Mouse (Mus musculus) kidney, adult 8-10 months (tissue): ENCODE data around the gene Tmem230.
"Not testable (repeated sequence)": the region's sequence is repeated elsewhere in the genome, so short reads cannot be mapped to it uniquely, and the experiment has no call there.

Experiments used
- DNase-seq, 2 experiments: peaks; one replicate each; pipeline ENCODE4 v3.0.0; 2022

Gene Tmem230

DNA sequence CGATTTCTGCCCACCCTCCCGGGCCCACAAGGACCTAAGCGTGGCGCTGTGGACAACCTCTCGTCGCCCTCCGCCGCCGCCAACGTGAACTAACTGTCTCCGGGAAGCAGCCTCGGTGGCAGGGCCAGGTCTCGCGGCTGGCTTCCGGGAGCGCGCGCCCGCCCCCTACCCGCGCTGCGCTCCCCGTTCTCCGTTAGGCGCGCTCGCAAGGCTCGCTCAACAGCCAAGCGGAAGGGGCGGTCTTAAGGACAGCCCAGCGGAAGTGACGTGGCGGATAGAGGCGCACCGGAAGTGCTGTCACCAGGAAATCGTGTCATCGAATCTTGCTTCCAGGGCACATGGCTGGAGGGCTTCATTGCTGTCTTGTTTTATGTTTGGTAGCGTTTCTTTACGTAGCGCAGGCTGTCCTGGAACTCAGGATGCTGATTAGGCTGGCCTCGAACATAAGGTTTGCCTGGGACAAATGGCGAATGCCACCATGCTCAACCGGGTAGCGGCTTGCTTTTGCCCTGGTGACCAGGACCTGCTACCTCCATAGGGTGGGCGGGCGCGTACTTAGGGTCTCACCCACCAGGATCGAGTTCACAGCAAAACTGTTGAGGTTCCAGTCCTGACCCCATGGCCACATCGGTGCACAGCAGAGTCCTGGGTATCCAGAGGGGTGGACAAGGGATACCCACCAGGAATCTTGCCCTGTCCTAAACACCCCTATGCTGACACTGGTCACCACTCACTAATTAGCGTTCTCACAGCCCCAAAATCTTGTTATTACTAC, at the start of gene Tmem230:
Tmem230 (minus strand) TSS at position 269 of the 775 bp plus-strand sequence.
- DNase-seq: peak; percentile 93 to 95

DNA sequence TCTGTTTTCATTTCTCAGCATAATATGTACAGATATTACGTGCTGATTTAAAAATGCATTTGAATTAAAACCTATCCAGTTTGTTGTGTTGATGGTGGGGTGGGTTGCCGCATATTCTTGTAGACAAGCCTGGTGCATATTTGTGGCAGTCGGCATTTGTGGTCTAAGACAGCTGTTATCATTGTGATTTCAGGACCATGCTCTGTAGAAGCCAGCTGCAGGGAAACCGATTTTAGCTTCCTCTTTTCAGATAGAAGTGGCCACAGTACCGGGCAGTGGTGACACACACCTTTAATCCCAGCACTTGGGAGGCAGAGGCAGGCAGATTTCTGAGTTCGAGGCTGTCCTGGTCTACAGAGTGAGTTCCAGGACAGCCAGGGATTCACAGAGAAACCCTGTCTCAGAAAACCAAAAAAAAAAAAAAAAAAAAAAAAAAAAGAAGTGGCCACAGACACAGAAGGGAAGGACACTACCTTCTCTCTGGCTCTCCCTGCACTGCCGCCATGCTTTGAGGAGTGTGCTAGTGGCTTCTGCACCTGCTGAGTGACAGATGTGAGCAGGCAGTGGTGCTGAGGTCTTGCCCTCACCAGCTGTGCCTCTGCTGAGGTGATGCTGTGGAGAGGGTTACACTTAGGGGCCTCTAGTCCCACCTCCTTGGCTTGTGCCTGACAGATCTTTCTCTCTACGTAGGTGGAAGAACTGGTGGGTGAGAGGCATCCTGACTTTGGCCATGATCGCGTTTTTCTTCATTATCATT, 46.3 kb upstream of the Tmem230 start:
- no peak for DNase-seq

DNA sequence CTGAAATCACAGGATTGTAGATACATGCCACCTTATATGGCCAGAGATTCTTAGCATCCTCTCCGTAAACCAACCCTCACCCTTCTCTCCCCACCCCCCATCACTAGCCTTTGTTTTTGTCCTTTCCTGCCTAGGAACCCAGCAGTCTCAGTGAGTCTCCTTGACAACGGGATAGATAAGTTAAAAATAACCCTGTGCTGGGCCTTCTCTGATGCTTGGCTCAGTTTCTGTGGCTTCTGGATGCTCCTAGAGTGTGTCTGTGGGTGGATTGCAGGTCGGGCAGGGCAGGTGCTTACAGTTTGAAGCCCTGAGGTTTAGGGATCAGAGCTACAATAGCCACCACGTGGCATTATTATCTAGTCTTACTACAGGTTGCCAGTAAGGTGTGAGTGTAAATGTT, 44.5 kb upstream of the Tmem230 start:
- DNase-seq: no peak

DNA sequence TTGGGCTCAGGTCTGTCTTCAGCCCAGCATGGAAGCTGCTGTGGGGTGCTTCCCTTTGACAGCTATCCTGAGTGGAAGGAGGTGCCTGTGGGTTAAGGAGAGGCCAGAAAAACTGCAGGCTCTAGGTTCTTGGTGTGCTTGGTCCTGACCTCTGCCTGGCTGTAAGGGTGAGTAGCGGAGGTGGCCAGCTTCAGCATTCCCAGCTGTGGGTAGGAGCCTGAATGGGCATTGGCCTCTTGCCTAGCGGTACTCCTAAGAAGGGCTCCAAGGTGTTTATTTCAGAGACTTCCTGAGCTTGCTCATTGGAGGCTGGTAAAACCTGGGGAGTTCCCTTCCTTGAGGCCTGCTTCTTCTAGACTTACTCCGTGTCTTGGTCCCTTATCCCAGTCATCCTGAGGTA, 43.7 kb upstream of the Tmem230 start:
- DNase-seq: no peak

DNA sequence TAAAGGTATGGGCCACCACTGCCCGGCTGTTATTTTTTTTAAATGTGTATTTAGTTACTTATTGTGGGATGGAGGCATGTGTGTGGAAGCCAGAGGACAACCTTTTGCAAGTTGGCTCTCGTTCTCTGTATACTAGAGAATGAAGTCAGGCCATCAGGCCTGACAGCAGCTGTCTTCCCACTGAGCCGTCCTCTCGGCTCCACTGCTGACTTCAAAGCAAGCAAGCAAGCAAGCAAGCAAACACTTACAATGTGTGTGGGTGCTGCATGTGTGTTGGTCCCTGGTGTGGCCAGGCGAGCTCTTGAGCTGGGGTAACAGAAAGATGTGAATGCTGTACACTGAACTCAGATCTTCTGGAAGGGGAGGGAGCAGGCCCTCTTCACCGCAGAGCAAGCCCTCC, 43.2 kb upstream of the Tmem230 start:
- DNase-seq: no peak

DNA sequence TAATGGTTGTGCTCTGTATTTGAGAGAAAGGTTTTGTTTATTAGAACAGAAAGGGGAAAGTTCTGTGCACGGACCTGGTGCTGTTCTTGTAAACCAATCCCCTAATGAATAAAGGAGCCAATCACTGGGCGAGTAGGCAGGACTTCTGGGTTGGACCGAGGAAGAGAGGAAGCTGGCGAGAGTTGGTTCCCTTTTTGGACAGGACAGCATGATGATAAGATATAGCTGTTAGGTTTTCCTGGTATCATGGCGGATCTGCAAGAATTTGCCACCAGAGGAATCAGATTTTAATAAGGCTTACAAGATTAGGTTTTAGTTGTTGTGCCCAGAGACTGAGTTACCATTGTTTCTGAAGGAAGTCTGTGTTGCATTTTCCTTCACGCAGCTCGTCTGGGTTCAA, 41.6 kb upstream of the Tmem230 start:
- not testable (repeated sequence) for DNase-seq

DNA sequence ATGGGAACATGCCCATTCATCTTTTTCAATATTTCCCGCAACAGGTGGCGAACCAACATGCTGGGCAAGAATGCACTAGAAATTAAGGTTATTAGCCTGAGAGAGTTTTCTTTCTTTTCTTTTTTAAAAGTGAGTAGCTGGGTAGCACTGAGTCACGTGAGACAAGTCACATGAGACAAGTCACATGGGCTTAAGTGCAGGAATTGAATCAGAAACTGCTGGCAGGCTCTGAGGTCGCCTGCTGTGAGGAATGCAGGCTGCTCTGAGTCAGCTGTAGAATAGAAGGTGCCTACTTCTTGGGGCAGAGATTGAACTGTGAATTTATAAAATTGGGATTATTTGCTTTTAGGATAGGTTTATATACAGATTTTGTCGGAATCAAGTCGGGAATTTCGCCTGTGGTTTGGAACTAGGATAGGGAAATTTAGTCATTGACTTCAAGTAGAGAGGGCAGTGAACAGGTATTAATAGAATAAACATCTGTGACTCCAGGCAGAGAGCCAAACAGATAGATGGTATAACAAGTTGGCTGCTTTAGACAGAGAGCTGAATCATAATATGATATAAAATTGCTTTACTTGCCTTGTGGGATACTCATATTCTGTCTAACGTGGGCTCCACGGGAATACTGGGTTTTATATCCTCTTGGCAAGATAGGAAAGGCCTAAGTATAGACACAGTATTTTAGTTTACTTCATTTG, 38.9 kb upstream of the Tmem230 start:
- peak in 1 of 2 experiments; percentile 44 for DNase-seq

DNA sequence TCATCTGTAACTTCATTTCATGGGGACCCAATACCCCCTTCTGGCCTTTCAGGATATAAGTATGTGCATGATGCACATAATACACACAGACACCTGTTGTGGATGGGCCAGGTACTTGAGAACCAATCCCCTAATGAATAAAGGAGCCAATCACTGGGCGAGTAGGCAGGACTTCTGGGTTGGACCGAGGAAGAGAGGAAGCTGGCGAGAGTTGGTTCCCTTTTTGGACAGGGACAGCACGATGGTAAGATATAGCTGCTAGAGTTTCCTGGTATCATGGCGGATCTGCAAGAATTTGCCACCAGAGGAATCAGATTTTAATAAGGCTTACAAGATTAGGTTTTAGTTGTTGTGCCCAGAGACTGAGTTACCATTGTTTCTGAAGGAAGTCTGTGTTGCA, 38.1 kb upstream of the Tmem230 start:
- DNase-seq: not testable (repeated sequence)

DNA sequence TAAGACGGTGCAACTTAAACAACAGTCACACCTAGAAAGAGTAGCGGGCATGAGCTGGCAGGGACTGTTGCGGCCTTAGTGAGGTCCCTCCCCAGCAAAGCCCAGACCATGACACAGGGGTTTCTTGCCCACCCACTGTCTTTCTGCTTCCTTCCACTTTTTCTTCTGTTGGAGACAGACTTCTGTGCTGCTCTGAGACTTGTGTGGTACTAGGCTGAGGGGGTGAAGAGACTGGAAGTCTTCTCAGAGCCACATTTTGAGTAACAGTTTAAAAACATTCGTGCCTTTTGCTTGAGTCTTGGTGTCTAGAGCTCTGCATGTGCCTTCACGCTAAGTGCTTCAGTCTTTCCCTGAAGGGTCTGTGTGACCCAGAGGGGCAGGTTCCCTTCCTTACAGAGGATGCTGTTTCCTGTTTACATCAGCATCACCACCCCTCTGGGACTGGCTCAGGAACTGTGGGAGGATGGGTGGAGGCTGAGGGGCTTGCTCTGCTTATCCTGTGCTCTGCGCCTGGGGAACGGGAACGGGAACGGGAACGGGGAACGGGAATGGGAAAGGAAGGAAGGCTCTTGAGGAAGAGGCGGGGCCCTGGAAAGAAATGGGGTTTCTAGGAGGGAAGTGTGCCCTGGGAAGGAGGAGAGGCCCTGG, 37.0 kb upstream of the Tmem230 start:
- peak; percentile 51 to 69 for DNase-seq

DNA sequence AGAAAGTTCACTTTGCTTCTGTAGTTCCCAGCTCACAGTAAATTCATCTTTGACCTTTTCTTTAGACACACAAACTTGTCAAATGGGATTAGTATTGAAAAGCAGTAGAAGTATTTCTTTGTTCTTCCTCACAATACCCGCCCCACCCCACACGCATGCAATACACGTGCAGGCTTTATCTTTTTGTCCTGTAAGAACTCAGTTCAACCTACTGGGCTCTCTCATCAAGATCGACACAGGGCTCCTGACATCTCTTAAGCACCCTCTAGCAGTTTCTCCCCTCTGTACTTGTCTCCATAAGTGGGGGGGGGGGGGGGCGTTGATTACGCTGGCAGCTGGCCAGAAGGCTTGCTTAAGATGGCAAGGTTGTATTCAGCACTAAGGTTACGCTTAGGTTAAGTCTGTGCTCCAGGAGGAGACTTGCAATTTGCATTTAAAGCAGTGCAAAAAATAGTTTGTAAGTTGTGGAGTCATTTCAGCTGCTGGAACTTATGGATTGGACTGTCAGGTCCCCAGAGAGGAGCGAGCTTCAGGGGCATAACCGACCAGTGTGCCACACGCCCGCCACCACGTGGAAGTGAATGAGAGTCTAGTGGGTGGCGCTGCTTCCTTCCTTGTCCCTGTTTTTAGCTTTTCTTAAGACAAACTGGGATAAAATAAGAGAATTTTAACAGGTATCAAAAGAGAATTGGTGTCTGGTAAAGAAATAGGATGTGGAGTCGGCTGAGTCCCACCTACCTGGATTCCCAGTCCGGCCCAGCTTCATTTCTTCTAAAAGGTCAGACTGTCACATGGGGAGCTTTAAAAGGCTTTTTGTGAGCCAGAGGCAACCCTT, 35.8 kb upstream of the Tmem230 start:
- DNase-seq: no peak

DNA sequence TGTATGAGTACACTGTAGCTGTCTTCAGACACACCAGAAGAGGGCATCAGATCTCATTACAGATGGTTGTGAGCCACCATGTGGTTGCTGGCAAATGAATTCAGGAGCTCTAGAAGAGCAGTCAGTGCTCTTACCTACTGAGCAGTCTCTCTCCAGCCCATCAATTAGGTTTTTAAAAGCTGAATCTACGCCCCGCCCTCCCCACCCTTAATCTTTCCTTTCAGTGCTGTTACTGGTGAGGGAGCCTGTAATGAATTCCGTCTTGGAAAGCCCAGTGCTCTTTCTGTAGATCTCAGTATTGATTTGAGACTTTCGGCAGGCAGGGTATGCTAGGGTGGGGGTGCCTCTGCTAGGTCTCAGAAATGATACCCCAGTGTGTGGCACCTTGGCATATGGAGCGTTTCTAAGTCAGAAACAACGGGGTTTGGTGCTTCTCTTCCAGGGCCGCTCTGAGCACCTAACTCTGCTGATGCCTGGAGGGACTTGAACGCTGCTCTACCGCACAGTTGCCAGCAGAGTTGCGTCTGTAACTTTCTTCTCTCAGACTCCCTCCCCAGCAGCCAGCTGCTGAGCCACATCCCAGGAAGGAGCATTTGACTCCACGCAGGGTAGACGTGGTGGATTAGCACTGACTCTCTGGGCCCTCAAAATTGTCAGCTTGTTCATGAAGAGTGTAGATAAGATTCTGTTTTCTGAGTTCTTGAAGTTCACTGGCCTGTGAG, 35.0 kb upstream of the Tmem230 start:
- DNase-seq: no peak

DNA sequence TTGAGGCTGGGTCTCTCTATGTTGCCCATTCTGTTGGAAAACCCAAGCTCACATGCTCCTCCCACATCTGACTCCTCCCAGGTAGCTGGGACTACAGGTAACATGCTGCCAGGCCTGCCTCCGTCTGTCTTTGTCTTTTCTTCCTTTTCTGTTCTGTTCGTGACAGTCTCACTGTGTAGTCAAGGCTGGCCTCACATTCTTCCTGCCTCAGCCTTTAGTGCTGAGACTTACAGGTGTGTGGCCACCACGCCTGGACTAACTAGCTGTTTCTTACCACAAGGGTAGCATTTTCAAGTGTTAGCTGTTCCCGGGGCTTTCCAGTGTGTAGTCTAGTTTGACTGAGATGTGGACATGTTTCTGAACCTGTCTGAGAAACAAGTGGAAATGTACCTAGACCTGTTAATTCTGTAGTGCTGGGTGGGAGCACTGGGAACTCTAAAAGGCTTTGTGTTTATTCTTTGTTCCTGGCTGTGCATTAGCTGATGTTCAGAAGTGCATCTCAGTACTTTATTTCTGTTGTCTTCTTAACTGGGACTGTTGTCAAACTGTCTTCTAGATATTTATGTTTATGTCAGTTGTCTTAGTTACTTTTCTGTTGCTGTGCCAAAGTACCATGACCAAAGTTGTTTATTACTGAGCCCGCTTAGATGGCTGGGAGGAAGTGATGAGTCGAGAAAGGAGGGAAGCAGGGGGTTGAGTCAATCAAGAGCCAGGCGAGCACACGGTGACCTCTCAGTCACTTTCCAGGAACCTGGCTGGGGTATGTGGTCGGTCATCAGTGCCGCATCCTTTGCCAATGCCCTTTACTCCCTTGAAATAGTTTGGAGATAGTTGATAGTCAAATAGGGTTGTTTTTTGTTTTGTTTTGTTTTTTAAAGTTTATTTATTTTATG, 34.2 kb upstream of the Tmem230 start:
- no peak for DNase-seq

DNA sequence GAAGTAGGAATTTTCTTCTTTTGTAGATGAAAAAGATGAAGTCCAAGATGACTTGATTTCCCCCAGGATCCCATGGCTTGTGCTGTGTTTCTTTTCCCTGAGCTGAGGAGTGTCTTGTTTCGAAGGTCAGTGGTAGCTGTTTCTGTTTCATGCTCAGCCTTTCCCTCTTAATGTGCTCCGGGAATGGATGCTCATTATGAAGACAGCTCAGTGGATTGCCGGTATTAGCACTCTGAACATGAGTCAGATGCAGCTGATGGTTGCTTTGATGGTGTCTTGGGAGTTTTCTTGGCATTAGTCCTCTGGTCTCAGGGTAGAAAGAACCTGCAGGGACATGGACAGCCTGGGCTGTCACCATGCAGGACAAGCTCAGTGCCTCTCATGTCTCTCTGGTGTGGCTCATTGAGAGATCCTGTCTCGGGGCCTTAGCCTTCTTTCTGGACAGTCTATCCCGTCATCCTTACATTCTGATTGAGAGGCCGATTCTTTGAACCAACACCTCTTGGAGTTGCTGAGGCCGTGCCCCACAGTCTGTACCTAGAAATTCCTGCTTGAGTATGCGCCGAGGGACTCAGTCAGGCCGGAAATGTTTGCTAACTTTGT, 33.0 kb upstream of the Tmem230 start:
- no peak for DNase-seq

DNA sequence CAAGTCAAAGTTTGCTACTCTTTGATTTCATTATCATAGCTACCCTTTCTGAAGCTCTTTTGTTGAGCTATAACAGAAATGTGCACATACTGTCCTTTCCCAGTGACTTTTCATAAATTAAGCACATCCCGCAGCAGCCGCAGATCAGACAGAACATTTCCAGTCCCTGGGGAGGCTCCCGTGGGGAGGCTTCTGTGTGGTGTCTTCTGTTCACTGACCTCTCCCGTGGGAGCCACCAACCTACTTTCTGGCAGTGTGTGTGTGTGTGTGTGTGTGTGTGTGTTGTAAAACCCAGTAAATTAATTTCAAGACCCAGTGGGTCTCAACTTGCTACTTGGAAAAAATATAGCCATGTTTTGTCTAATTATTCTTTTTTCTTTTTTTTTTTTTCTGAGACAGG, 32.4 kb upstream of the Tmem230 start:
- no peak for DNase-seq

DNA sequence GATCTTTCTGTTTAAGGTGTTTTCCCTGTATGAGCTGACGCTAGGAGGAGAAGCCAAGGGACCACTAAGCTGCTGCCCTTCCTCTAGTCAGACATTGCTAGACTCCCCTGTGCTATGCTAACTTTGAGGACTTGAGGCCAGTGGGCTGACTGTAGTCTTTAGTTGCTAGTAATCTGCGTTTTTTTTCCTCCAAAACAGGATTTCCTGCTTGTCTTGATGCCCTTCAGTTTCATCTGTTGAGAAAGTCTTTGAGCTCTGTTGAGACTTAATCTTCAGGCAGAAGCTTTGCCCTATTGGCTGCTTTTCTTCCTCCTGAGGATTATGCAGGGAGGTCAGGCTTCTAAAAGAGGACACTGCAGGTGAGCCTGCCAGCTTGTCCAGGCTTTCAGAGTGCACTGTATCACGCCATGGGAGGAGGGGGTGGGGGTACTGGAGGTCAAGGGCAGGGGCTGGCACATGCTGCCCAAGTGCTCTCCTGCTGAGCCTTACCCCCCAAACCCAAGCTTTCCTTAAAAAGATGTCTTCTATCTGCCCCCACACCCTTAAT, 31.8 kb upstream of the Tmem230 start:
- DNase-seq: no peak

DNA sequence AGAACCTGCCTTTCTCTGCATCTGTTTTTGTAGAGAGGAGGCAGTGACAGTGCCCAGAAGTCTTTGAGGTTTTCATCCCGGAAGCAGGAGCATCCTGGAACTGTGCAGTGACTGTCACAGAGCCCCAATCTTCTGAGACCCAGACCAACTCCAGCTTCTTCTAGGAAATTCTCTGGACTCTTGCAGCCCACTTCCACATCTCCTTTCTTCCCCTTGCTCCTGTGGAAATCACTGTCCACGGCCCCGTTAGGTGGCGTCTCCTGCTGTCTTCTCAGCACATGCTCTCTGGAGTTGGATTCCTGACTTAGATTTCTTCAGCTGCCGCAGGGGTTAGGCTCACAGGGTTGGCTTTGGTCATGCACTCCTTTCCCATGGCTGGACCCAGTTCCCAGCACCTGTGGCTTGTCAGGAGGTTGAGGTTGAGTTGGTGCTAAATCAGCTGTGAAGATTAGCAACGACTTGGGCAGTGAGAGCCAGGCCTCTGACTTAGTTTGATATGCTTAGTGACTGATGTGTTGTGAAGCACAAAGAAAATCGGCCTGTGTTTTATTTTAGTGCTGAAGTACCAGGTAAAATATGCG, 30.8 kb upstream of the Tmem230 start:
- no peak for DNase-seq

DNA sequence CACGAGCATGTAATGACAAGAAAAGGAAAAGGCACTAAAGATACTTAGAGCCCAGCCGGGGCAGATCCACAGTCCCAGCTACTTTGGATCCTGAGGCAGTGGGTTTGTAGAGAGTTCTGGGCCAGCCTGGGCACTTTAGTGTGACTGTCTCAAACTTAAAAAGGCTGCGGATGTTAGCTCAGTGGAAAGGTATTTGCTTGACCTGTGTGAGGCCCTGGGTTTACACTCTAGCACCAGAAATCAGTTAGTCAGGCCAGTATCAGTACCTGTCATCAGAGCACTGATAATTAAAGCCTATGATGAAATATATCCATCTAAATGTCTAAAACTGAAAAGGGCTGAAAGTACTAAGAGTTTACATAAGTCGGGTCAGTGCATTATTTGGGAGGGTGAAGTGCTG, 28.6 kb upstream of the Tmem230 start:
- no peak for DNase-seq

DNA sequence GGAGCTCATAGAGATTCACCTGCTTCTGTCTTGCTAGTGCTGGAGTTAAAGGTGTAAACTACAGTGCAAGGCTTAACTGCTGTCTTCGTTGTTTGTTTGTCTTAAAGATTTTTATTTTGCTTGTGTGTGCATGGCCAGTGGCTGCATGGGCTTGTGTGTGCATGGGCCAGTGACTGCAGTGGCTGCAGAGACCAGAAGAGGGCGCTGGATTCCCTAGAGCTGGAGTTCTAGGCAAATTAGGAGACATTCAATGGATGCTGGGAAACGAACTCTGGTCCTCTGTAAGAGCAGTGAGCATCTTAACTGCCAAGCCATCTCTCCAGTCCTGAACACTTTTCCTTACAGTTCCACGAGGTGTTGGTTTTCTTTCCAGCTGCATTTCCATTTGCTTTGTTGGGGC, 27.9 kb upstream of the Tmem230 start:
- no peak for DNase-seq

DNA sequence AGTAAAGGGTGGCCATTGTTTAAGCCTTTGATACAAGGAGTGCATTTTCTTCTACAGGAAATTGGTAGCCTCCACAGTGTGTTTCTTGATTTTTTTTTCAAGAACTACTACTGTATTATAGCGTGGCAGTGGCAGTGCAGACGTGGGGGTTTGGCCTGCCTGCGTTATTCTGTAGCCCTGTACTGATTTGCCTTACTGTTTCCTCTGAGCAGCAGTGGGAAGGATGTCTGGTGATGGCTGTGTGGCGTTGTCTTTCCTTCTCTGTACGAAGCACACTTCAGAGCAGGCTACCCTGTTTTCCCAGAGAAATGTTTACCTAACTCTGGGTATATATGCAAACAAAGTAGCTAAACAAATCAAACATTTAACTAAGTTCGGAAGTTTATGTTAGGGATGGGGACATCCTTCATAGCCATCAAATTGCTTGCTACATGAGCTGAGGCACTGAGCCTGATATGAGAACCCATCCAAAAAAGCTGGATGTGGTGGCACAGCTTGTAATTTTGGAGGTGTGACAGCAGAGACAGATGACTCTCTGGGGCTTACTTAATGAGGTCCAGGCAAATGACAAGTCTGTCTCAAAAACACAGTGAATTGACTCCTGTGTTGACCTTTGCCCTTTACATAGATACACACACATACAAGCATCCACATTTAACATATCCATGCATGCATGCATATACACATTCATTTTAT, 25.2 kb upstream of the Tmem230 start:
- DNase-seq: no peak
